Mouse (Mus musculus): ENCODE data around the gene Gas2l3.

Gene Gas2l3

DNA sequence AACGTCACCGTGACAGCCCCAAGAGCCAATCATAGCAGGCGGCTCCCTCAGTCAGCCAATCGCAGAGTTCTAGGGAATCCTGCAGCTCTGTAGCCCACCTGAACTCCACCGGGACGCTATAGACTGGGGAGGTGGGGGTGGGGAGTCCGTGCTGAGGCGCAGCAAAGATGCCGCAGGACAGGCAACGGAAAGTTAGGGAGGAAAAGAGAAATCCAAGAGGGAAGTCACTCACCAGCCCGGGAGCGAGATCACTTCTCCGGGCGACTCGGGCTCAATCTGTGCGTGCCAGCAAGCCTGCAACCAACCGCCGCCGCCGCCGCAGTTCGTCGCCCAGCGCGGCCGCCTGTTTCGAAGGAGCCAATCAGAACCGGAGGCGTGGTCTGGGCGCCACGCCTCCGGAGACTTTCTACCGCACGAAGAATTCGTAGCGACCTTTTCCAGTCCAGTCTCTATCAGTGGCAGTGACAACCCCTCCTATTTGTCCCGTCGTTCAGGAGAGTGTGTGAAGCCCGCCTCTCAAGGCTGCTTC, at the start of gene Gas2l3:
TSS of gene Gas2l3 (minus strand) at position 345 of the 529 bp plus-strand sequence.
- DNase-seq (ENCODE audit: low read depth, low spot score) = peak; percentile 69

DNA sequence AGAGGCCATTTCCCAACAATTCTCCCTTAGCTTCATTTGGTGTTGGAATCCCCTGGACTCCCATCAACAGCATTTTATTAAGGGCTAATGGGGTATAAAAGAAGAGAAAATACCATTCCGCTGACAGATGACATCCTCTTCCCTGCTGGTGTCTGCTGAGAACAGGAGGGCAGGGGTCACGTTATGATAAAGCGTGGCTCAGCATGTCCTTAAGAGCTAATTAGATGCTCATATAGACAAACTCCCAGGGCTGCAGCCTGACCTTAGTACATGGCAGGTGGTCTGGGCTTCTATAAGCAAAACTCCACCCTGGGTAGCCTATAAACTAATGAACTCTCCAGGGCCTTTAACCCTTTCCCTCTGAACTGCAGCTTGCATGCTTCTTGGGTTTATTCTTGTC, 47.6 kb upstream of the Gas2l3 start:
- DNase-seq (ENCODE audit: low read depth, low spot score) = peak; percentile 8

DNA sequence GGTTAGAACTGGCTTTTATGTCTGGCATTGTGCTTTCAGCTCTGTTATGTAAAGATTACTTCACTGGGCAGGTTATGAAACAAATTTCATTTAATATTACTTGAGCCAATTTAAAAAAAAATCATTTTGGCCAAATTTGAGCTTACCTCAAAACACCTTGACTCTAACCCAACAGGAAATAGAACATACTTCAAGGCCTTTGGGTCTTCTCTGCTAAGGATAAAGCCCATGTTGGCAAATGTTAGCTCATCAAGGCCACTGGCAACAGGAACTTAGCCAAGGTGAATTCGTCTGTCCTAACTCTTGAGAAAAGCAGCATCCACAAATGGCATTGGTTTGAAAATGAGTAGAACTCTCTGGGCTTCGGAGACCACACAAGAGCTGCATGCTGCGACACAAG, 46.5 kb upstream of the Gas2l3 start:
- no peak for DNase-seq (ENCODE audit: low read depth, low spot score)

DNA sequence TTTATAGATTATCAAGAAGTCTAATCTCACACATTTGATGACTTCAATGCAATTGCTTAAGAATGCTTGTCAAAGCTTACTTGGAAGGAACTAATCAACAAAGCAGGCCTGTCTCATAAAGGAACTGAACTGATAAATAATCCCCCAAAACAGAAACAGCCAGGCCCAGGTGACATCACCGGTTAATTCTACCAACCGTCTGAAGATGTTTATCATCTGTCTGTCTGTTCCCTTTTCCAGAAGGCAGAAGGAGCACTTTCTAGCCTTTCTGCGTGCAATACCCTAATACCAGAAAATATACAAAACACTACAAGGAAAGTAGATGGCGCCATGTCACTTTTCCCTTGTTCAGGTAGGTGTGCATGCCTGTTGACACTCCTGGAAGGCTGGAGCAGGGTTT, 45.7 kb upstream of the Gas2l3 start:
- no peak for DNase-seq (ENCODE audit: low read depth, low spot score)

DNA sequence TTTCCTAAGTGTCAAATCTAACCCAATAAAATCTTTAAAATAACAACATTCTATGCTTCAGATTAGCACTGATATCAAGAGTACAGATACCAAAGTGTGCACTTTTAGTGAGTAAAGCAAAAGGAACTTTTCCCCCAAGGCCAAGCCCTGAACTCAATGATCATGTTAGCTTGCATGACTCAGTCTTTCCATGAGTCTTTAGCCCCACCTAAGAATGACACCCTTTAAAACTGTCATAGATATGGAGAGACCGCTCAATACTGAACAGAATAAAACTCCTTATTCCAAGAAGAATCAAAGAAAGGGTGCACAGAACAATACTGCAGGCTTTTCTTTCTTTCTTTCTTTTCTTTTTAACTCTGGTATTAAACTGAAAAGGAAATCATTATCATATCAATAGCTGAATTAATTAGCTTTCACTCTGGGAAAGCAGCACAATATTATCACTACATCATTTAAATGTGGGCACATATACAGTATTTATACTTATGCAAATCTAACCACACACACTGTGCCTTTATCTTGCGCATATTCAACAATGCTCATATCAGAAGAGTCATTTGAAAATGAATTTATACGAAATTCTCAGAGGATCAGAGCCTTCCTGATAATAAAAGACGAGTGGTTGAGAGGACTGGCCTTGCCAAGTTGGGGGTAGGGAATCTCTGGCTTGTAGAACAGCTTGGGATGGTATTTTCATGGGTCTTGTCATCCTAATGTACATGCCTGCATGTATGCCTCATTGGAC, 43.4 kb upstream of the Gas2l3 start:
- DNase-seq (ENCODE audit: low read depth, low spot score) = no peak

DNA sequence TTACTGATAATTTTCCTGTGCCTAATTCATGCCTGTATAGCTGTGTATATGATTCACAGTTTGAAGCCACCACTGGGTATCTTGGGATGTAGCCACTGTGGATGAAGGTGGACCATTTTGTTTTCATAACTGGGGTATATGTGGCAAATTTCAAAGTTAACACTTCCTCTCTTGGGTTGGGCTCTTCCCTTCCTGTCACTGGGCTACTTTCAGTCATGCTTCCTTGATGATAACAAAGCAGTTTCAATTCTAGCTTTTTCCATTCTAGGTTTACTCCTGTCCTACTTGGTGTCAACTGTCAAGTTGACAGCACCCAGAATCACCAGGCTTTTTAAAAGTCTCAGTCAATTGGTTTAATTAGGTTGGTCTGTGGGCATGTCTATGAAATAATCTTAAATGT, 41.1 kb upstream of the Gas2l3 start:
- no peak for DNase-seq (ENCODE audit: low read depth, low spot score)

DNA sequence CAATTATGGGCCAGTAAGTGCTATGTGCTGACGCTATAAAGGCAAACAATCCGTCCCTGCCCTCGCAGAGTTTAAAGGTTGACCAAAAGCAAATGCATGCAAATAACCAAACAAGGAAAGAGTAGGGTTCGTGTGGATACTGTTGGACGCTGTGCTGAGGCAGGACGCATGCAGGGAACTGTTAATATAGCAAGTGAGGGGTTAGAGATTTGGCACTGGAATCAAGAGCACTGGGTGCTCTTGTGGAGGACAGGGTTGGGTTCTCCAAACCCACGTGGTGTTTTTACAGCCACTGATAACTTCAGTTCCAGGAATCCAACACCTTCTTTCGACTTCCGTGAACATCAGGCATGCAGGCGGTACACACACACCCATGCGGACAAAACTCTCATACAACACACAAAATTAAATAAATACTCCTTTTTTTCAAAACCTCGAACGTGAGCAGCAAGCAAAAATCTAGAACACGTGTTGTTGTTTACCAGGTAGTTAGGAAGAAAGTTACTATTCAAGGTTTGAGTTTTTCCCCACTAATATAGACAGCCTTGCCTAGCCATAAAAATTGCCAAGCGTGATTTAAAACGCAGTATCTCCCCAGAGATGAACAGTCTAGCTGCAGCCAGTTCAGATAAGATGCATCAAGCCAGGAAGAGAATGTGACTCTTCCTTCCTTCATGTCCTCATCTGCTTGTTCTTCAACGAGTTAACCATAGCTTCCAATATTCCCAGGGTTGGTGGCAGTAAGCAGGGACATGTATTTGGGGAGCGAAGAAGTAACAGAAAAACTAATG, 40.2 kb upstream of the Gas2l3 start:
- DNase-seq (ENCODE audit: low read depth, low spot score) = no peak

DNA sequence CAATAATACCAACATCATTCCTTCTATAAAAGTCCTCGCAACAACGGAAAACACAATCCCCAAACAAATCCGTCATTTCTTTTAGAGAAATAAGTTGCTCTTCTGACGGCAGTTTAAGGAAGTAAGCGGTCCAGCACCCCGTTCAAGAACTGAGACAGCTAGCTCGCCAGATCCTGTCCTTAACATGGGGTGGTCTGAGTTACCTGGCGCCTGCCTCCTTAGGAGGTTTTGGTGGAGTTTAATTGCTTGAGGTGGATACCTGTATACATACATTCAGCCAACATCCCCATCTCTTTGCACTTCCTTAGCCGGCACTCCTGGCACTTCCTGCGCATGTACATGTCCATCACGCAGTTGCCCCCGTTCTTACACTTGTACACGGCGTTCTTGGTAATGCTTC, 39.3 kb upstream of the Gas2l3 start:
- no peak for DNase-seq (ENCODE audit: low read depth, low spot score)

DNA sequence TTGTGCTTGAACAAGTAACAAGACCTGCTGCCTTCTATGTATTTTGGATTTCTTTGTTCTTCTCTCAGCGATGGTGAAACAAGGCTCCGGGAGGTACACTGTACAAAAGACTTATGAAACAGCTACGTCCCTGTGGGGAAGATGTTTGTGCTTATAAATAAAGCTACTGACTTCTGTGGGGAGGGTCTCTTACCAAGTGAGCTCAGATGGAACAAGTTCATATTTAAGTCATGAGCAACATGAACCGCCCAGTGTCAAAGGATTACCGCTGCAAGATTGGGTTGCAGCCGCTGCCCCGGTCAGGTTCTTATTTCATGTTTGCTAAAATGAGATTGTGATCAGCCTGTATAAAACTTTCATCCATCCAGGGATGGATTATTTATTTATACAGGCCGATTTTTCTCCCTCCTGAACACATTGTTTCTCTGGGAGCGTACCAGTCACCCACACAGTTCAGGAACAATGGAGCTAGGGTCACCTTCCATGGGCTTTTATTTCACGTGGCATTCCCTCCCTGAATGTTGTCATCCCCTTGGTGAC, 38.4 kb upstream of the Gas2l3 start:
- DNase-seq (ENCODE audit: low read depth, low spot score) = no peak

DNA sequence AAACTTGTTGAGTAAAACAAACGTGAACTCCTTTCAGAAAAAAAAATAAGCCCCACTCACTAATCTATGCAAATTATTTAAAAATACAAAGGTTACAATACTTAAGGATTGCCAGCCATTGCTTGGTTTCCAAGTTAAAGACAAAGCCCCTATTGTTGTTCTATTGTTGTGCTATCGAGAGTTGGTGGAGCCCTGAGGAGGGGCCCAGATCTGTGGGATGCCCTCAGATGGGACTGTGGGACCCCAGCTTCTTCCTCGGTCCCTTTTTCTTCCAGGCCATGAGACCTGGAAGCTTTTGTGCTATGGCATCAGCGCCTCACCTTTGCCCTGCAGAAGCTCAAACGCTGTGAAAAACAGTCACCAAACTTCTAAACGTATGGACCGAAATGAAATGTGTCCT, 37.9 kb upstream of the Gas2l3 start:
- DNase-seq (ENCODE audit: low read depth, low spot score) = no peak

DNA sequence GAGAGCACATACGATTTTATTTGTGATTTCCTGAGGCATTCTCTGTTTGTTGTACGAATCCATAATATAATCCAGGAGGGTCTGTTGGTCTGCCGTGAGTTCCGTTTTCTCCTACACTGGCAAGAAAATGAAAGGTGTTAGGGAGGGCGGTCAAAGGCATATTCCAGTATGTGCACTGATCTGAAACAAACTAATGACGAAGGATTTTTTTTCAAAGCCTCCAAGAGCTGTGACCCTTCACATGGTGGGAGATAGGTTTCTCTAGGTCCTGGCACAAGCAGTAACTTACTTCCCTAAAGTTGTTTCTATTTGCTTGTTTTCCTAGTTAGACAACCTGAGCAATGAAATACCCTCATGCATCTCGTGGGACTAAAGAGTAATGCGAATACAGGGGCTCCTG, 35.0 kb upstream of the Gas2l3 start:
- DNase-seq (ENCODE audit: low read depth, low spot score) = no peak

DNA sequence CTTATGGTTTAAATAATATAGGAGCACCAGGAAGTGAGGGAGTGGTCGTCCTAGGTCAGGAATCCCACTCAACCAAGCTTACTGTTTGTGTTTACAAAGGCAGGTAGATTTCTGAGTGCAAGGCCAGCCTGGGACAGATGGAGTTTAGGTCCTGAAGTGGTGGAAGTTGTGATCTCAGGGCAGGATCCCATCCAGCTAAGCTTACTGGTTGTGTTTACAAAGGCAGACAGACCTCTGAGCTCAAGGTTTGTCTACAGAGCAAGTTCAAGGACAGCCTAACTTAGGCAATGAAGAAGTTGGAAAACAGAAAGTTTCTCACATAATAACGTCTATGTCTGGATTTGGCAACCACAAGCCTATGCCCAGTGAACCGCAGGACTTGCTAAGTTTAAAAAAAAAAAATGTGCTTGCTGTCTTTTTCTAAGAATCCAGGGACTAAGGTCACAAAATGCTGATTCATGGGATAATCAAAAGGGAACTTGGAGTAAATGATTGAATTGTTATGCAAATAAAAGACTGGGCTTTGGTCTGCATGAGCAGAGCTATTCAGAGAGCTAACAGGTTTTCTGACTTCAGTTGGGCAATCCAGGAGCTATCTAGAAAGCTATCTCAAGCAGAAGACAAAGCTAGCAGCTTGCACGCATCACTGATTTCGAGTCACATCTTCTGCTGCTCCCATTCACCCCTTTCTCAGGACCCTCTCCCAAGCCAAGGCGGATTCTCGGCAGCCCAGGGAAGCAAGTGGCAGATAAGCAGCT, 27.0 kb upstream of the Gas2l3 start:
- no peak for DNase-seq (ENCODE audit: low read depth, low spot score)

DNA sequence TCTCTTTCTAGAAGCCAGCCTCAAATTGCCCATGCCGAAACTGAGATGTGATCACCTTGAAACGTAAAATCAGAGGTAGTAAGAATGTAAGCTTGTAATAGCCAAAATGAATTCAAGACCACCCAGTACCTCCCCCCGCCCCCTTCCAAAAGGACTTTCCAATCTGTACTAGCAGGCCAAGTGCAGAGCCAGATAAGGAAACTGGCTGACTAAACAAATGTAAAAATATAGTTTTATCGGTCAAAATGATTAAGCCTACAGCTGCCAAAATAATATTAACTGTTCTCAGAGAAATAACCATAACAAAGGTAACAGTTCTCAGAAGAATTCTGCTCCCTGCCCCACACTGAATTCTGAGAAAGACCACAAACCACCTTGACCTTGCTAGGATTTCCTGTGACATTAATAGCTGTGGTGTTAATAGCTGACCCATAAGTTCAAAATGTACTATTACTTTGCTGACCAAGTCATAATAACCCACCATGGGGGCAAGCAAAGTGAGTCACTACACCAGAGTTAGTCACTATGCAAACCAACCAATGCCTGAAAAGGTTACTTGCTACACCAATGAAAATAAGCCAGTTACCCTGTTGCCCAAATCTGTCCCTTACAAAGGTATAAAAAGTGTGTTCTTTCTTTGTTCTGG, 21.1 kb upstream of the Gas2l3 start:
- no peak for DNase-seq (ENCODE audit: low read depth, low spot score)

DNA sequence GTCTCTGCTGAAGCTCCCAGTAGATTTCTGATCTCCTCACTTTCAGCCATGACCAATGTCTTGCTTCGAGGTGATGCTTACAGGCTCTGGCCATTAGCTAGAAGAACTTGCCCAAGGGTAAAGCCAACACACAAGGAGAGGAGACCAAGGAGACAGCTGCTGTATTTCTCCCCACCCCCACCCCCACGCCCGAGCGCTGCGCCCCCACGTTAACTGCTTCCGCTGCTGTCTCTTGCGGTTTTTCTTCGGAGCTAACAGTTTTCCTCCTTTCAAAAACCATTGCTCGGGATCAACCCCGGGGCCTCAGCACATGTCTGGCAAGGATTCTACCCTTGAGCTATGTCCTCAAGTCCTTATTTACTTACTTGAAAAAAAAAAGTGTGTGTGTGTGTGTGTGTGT, 19.1 kb upstream of the Gas2l3 start:
- DNase-seq (ENCODE audit: low read depth, low spot score) = no peak

DNA sequence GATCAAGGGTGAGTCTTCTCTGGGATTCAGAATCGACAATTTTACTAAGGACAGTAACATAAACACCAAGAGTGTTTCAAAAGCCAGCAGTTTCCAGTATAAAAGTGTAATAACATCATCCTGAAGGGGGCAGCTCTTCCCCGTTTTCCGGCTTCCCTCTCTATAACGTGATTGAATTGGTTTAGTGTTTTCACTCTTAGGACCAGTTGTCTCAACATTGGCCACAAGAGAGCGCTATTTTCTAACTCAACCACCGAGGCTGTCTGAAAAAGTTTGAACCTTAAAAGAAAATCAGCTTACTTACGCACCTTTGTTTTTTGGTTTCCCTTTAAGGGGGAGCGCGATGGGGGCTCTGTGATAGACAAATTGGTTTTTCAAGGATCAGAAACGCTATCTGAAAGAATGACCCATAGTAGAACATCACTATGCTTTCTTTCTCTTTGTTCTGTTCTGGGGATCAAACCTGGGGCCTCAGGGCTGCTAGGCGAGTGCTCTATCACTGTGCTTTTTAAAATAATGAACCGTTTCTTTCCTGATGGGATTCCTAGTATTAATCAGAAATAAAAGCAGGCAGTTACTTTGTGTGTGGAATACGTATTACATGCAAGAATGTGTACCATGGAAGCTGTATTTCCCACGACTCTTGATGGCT, 18.2 kb upstream of the Gas2l3 start:
- peak; percentile 84 for DNase-seq (ENCODE audit: low read depth, low spot score)

DNA sequence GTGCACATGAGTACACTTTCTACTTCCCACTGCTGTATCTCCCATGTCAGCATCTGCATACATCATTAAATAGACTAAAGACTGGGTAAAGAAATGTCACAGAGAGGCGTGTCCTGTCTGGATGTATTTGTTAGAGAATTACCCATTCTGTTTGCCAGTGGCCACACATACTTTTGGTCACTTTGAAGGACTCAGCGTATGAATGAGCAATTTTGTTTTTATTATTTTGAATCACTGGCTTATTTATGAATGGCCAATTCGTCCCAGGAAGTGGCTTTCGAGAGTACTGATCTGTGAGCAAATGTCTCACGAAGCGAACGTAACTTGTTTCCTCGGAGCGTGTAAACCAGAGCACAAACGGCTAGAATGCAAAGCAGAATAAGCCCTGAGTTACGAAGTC, 17.2 kb upstream of the Gas2l3 start:
- DNase-seq (ENCODE audit: low read depth, low spot score) = no peak

DNA sequence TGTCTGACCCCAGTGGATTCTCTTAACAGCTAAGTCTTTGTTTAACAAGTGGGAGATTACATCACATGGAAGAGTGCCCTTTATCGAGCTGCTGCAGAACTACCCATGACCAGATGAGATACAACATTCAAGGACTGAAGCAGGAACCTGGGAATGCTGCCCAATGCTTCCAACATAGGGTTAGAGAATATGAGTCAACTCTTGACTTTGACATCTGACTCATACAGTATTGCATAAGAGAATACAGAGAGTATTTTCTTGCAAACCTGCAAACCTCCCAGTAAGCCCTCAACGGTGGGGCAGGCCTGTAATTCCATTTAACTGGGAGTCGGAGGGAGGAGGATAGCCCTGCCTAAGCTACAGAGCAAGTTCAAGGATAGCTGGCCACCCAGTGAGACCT, 15.0 kb upstream of the Gas2l3 start:
- DNase-seq (ENCODE audit: low read depth, low spot score) = no peak

DNA sequence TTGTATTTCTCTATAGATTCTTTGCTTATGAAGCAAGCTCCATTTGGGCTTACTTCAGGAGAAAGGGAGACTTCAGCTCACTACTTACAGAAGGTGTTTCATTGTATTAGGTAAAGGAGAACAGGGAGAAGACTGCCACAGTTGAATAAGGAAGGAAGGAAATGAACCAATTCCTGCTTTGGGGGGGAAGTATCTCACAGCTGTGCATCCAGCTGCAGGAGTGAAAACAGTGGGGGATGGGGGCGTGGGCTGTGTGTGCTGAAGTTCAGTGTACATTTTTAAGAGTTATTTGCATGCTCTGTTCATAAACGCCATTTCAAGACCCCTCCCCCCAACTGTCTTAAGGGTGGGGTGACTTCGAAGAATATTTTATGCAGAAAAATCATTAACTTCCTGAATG, 10.0 kb upstream of the Gas2l3 start:
- no peak for DNase-seq (ENCODE audit: low read depth, low spot score)

DNA sequence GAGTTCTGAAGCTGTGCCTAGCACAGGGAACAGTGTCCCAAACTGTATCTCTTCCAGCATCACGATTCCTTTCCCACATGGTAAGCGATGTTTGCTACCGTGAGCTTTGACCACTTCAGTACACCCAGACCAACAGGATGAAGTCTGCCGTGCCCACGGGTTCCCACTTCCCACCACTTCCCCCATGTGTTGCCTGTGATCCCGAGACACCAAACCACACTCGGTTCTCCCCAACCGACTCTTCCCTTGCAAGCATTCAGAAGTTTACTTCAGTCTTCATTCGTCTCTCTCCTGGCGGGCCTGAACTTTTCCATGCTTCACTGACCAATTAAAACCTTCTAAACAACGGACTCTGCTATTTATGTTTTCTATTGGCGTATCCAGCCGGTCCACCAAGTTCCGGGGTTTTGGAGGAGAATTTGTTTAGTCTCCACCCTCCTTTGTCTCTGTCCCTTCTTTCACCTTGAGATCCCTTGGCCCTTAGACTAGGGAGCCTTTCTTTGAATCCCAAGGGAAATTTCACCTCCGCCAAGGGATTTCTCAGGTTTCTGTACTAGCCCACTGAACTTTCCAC, 9.4 kb upstream of the Gas2l3 start:
- no peak for DNase-seq (ENCODE audit: low read depth, low spot score)

DNA sequence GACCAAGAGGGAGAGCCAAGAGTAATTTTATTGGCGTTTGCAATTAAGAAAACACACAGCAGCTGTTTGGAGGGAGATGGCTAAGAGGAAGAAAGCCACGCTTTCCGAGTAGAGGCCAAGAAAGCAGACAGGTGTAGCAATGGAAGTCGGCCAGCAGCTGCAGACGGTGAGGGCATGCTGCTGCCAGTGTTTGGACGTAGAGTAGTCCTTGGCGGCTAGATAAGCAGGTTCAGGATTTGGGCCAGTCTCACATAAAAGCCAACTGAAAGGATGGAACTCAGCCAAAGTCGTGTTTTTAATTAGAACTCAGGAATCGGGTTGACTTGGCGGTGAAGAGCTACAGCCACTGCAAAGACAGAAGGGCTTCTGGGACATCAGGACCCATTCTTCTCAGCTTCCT, 6.6 kb upstream of the Gas2l3 start:
- DNase-seq (ENCODE audit: low read depth, low spot score) = no peak

DNA sequence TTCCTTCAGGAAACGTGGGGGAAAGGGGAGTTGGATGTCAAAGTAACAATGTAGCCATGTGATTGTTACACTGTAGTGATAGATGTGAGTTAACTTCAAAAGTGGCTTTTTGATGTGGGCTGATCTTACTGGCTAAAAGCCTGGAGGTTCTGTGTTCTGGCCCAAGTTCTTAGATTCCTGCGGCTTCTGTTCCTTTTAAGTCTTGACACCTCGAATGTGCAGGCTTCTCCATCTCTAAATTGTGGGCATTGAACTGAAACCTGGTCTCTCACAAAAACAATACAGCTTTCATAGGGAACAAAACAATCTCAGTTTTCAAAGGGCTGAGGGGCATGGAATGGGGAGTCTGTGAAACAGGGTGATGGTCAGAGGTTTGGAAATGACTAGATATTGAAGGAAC, 614 bp upstream of the Gas2l3 start:
- DNase-seq (ENCODE audit: low read depth, low spot score) = no peak
